25 mouse cellular contexts compared by ENCODE assay signal in the genomic region with DNA sequence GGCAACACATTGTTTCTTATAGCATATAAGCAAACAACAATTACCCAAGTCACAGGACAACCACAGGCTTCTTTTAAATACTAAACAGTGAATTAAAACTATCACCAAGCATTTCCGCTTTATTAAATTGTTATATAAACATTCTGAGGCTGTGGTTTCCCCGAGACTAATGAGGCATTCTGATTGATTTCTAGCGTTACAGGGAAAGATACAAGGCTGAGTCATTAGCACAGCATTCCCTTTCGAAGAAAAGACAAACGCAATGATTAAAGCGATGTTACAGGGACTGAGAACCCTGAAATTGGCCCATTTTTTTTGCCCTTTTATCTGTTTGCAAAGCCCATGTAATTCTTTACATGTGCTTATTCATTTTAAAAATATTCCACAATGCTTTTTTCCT.
"Had no signal": no experiment of that assay in that cellular context is flagged by ENCODE, and none has a peak within 500 bp of the region (broad histone marks: within the 10 kb centered on the region; RNA-seq: fewer than 3 reads in every experiment).

No protein-coding gene starts in this region.

- DNase-seq: gastrocnemius, postnatal 14 days; gastrocnemius, postnatal 36 days; heart, adult 11 months; heart, adult 2 months; heart, postnatal 10 days; heart, postnatal 4 days; kidney, adult 18-20 months; kidney, adult 8-10 months; kidney, postnatal 10 days; kidney, postnatal 25 days; kidney, postnatal 4 days; liver, embryonic 13.5 days had no signal

- H3K9me3 ChIP-seq: heart, embryonic 12.5 days; hindbrain, embryonic 10.5 days; hindbrain, embryonic 12.5 days; intestine, embryonic 15.5 days; limb, embryonic 10.5 days; limb, embryonic 12.5 days; liver, embryonic 13.5 days had no signal

- ATAC-seq: hindbrain, embryonic 16.5 days; inflammation-experienced regulatory T-cells, adult 6 months; intestine, embryonic 15.5 days; intestine, postnatal 0 days had no signal

- H3K27me3 ChIP-seq: heart, embryonic 12.5 days; hindbrain, embryonic 12.5 days; intestine, embryonic 15.5 days; limb, embryonic 12.5 days; liver, embryonic 13.5 days had no signal

- H3K4me3 ChIP-seq: heart, adult 2 months; heart, embryonic 12.5 days; hindbrain, embryonic 10.5 days; hindbrain, embryonic 12.5 days; intestine, embryonic 15.5 days; layer of hippocampus, adult 2 months; left cerebral cortex, adult 2 months; limb, embryonic 10.5 days; limb, embryonic 12.5 days; liver, embryonic 13.5 days had no signal

- H3K4me1 ChIP-seq: hindbrain, embryonic 10.5 days; hindbrain, embryonic 12.5 days; intestine, embryonic 15.5 days; limb, embryonic 12.5 days; liver, embryonic 13.5 days had no signal

- H3K4me2 ChIP-seq: heart, embryonic 12.5 days; hindbrain, embryonic 12.5 days; hindbrain, embryonic 14.5 days; intestine, embryonic 15.5 days; limb, embryonic 12.5 days; liver, embryonic 11.5 days; liver, embryonic 13.5 days had no signal

- H3K9ac ChIP-seq: heart, embryonic 12.5 days; hindbrain, embryonic 12.5 days; hindbrain, embryonic 14.5 days; intestine, embryonic 15.5 days; limb, embryonic 12.5 days; liver, embryonic 13.5 days had no signal

- H3K27ac ChIP-seq: heart, adult 2 months; hindbrain, embryonic 10.5 days; hindbrain, embryonic 12.5 days; hindbrain, embryonic 14.5 days; intestine, embryonic 15.5 days; layer of hippocampus, adult 2 months; left cerebral cortex, adult 2 months; limb, embryonic 10.5 days; limb, embryonic 12.5 days; liver, embryonic 13.5 days had no signal
